Mouse (Mus musculus): Measurements from ENCODE around the gene Krt71.
"Not testable (repeated sequence)": the region's sequence is repeated elsewhere in the genome, so short reads cannot be mapped to it uniquely, and the experiment has no call there.

Gene Krt71

GRCm38 (mm10) chr15:101690460-101690859, 52.4 kb downstream of the Krt71 start:
- in situ Hi-C loops (cut with MseI, MboI), result not testable (repeated sequence)

- in situ Hi-C loops (cut with MseI, MboI), result no loop called here
These were observed 54.7 kb downstream of the Krt71 start for GRCm38 (mm10) chr15:101688161-101688560.
